Mouse (Mus musculus) gastrocnemius, postnatal 36 days (tissue): Measurements from ENCODE around the gene Mat2a. TPM values are rescaled to one million over a fixed set of nuclear protein-coding genes. Genes with fewer than 3 reads are reported as not detected.
"Not testable (repeated sequence)": the region's sequence is repeated elsewhere in the genome, so short reads cannot be mapped to it uniquely, and the experiment has no call there.

Experiments used
- DNase-seq, 2 experiments: peaks; one replicate each; pipeline ENCODE4 v3.0.0; 2022
- intact Hi-C: fragments of 180-260 bp; cut with DNase I; formaldehyde crosslinking; loops from one replicate; pipeline ENCODE4 v1.15.1; 2025
- total RNA-seq, 2 experiments: library from RNA; stranded (reverse); gene quantifications; 2 replicates each; pipeline ENCODE4 v1.2.3; 2021

The Mat2a gene
- total RNA-seq, 2 experiments from 2014 or later, result 128 to 141 TPM

GRCm38 (mm10) chr6:72458921-72459320 lies 19.6 kb upstream of the Mat2a start:
- intact Hi-C loops, result no loop called here
- DNase-seq, result no peak

- DNase-seq, result no peak
- intact Hi-C loops, result no loop called here
Measured at GRCm38 (mm10) chr6:72458418-72458817, 19.1 kb upstream of the Mat2a start.

- intact Hi-C loops, result no loop called here
- no peak for DNase-seq
Measured at GRCm38 (mm10) chr6:72456567-72456966, 17.2 kb upstream of the Mat2a start.

DNA sequence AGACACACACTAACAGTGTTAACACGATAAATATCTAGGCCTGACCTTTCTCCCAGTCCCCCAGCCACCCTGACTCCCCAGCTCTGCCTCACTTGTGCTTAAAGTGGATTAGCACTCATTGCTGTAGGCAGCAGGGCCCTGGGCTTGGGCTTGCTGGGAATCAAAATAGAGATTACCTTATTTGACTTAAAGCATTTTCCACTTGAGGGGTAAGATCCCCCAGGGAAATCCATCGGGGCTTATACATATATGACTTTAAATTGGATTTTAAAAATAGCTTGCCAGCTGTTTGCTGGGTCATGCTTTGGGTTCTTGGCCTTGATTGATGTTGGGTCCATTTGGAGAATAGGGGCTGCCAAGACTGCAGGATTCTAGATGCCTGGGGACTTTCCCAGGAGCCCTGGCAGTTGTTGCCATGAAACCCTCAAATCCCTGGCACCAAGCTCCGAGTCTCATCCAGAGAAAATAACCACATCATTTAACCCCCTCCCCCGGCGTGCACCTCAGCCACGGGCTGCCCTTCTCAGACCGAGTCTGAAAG lies 15.5 kb upstream of the Mat2a start:
- intact Hi-C loops, result no loop called here
- no peak for DNase-seq

DNA sequence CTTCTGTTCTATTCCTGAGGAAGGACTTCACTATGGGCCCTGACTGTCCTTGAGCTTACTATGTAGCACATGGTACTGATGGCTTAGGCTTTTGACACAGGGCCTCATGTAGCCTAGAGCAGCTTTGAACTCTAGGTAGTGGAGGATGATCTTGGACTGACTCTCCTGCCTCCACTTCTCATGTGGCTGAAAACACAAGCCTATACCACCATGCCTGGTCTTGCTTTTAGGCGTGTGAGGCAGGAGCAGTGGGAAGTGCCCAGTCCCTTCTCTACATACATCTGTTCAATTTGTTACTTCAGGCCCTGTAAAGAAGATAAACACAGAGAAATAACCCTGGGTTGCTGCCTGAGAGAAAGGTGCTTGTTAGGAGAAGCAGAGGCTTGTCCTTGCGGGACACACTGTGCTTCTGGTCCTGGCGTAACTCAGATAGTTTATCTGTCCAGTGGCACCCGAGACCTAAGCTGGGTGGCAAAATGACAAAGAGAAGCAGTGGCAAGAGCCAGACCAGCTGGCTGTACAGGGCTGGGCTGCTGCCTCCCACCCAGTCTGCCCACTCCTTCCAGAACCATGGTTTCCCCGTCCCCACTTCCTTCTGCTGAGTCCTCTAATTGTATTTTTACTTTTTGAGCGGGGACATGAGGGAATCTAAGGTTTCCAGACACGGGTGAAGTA lies 14.9 kb upstream of the Mat2a start:
- intact Hi-C loops, result no loop called here
- DNase-seq, result no peak

DNA sequence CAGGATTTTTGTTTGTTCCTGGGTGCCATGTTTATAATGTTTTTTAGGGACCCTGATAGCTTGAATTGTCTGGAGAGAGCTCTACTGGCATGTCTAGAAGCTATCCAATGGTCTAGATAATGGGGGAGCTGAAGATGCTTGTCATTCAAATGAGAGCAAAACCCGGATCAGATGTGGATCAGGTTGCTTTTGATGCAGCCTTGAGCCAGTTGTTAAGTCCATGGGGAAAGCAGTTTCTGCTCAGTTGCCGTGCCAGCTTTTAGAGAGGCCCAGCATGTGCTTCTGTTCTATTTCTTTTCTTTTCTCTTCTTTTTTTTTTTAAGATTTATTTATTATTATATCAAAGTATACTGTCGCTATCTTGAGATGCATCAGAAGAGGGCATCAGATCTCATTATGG lies 14.2 kb upstream of the Mat2a start:
- intact Hi-C loops, result no loop called here
- no peak for DNase-seq

DNA sequence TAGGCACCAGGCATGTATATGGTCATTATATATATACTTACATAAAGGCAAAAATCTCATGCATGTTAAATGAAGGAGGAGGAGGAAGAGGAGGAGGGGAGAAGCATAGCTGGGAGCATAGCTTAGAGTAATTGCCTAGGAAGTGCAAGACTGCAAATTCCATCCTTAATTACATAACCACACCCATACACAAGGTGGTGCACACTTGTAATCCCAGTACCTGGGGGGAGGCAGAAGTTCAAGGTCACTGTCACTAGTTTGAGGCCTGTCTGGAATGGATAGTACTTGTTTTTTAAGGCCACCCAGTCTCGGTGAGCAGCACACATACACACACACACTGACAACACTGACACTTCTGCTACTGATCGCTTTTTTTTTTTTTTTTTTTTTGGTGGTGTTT lies 13.0 kb upstream of the Mat2a start:
- no peak for DNase-seq
- intact Hi-C loops, result no loop called here

GRCm38 (mm10) chr6:72451778-72452177 lies 12.4 kb upstream of the Mat2a start:
- DNase-seq, intact Hi-C loops: not testable (repeated sequence)

DNA sequence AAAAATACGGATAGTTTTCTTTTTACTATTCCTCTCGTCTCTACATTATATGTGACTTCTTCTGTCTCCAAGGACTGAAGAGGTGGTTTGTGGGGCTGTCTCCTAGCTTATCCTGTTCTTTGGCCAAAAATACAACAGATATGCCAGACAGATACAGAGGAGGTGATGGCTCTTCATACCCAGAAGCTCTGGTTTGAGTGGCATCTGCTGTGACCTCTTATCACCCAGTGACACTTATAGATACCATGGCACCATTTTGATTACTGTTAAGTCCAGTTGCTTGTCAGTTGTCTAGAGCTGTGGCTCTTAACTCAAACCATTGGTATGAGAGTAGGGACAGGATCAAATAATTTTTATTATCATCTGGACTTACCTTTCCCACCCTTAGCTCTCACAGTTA lies 8.1 kb upstream of the Mat2a start:
- intact Hi-C loops, result no loop called here
- no peak for DNase-seq

GRCm38 (mm10) chr6:72445011-72445410 lies 5.7 kb upstream of the Mat2a start:
- no peak for DNase-seq
- intact Hi-C loops, result no loop called here

DNA sequence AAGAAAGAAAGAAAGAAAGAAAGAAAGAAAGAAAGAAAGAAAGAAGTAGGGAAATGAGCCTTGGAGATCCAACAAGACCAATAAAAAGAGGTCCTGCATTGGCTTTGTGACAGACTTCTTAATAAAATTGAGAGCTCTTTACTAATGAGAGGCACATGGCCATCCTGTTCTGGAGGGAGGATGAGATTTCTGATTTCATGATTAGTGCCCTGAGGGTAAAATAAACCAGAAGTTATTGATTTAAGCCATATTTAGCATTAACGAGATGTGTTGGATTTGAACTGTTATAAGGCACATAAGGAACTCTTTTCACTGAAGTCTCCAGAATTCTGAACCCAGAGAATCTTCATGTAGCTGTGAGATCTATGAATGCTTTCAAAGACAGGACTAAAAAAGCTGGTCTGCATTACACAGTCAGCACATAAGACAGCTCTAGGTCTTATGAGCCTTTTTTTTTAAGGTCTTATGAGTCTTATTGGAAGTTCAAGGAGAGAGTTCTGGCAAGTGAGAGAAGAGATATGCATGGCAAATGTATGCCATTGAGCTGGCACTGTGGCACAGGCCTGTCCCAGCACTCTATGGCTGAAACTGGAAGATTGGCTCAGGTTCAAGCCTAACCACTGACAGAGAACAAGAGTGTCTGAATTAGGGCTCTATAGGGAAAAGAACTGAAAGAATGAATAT lies 3.7 kb upstream of the Mat2a start:
- no peak for DNase-seq
- intact Hi-C loops, result loop anchor here (1.0 to 5.0 kb wide), 2 partner anchors 43 to 74 kb away; no protein-coding TSS in a partner anchor

DNA sequence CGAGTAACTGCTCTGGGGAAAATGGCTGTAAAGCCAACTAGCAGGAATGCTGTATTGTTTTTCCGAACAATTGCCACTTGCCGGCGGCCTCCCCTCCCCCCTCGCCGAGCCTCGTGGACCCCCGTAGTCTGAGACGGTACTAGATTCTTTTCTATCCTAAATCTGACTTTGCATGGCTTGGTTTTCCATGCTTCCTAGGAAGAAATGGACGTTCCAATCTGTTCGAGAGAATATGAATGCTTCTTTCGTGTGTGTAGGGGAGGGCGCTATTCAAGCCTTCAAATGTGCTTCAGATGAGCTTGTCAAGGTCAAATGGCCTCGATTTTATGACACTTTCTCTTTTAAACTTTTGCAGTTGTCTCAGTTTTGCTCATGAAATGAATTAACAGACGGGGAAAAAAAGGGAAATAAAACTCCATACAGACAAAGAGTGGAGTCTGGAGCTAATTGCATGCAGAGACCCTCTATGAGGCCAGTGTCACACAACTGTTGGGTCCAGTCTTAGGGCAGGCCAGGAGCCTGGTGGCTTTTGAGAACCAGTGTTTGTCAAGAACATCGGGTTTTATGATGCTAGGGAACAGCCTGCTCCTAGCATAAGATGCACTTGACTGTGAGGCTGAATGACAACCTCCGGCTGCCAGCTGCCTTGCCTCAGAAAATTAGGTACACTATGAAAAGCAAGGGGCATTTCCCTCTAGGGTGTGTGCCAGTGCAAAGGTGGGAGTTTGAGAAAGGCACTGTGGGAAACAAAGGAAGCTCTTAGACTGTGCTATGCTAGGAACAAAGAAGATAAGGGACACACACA lies 1.0 kb upstream of the Mat2a start:
- intact Hi-C loops, result loop anchor here (5.0 kb wide), 1 partner anchor 77 kb away; no protein-coding TSS in a partner anchor
- DNase-seq, result no peak

DNA sequence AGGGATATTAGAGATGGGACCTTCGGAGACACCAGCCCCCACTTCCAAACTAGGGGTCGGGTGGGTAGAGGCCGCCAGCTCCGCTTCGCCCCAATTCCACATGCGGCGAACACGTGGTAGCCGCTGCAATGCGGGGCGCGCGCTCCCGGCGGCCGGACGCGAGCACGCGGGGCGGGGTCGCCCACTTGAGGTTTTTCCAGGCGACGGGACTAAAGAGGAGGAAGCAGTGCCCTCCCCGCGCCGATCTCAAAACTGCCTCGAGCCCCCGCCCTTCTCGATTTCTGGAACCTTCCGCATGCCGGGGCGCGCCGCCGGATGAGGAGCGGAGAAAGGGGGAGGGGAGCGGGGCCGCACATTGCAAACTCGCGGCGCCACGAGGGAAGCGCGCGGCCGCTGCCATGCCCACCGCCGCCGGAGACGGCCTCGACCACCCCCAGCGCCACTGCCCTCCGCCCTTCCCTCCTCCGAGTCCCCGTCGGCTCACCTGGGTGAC lies 450 bp downstream of the Mat2a start:
- intact Hi-C loops, result loop anchor here (5.0 kb wide), 1 partner anchor 33 kb away; no protein-coding TSS in a partner anchor
- peak; percentile 89 to 90 for DNase-seq

DNA sequence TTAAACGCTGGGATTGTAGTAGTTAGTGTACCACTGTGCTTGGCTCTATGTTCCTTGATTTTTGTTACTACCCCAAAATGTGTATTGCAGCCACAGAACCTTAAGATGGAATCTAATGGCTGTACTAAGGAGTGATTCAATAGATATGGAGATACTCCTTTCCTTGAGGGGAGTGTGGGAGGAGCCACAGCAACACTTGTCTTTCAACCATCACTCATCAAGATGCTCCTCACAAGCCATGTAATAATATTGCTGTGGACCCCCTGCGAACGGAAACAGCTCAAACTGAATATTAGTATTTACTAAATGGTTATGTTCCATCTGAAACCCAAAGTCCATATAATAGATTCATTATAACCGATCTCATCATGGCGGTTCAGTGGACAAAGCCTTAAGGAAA lies 1.1 kb downstream of the Mat2a start:
- DNase-seq, result no peak
- intact Hi-C loops, result loop anchor here (5.0 kb wide), 1 partner anchor 34 kb away; no protein-coding TSS in a partner anchor

- DNase-seq, result no peak
- intact Hi-C loops, result no loop called here
Measured at GRCm38 (mm10) chr6:72432153-72432552, 7.2 kb downstream of the Mat2a start.

DNA sequence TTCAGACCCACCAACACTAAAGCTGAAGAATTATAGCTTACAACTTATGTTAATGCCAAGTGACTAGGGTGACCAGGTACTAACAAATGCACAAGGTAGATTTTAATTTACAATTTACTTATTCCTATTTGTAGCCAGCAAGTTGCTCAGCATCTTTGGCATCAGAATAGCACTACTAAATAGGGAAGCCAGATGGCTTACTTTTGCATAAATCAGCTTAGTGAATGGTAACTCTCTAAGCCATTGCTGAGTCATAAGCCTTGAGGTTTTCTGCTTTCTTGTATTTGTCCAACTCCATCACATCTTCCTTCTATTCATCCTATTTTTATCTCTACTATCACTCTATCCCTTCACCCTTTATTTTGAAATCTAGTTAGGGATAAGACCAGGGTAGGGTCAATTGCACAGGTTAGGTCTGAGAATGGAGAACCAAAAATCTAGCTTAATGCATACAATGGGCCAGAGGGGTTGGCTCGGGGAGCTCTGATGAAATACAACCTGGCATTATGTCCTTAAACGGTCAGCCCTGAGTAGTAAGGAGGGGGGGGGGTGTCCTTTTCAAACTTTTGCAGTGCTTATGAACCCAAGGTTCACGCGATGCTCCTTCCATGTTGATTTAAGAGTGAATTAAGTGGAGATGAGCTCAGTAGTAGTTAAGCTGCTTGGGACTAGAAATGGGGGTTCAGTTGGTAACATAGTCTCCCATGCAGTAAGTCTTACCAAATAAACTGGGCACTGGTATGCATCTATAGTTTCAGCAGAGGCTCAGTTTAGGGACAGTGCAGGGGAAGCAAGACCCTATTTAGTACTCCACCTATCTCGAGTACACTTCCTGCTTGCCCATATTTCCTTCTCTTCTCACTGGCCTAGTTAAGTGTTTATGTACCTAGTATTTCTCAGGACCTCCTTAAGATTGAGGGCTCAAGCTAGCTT lies 8.1 kb downstream of the Mat2a start:
- no peak for DNase-seq
- intact Hi-C loops, result no loop called here

- DNase-seq, result no peak
- intact Hi-C loops, result no loop called here
Measured at GRCm38 (mm10) chr6:72429061-72429842, 10.1 kb downstream of the Mat2a start.

GRCm38 (mm10) chr6:72428036-72428435 lies 11.3 kb downstream of the Mat2a start:
- peak; percentile 66 to 71 for DNase-seq
- intact Hi-C loops, result loop anchor here (1.0 kb wide), 1 partner anchor 106 kb away; no protein-coding TSS in a partner anchor

GRCm38 (mm10) chr6:72425646-72426045 lies 13.7 kb downstream of the Mat2a start:
- no peak for DNase-seq
- intact Hi-C loops, result loop anchor here (1.0 kb wide), 1 partner anchor 141 kb away; no protein-coding TSS in a partner anchor
